Mouse (Mus musculus) forebrain, embryonic 10.5 days (tissue): ENCODE measurements around the gene Btbd9. TPM values are rescaled to one million over a fixed set of nuclear protein-coding genes. Genes with fewer than 3 reads are reported as not detected.

Source experiments
- DNase-seq: peaks from one replicate; pipeline ENCODE4 v3.0.0-alpha.2; 2017; ENCODE audit warnings: low spot score; ENCODE audit errors: extremely low spot score
- H3K27ac ChIP-seq: fragments of 300-500 bp; sonication (generic); 2 replicates; pipeline ENCODE4 v1.5.1; 2016; ENCODE audit warnings: mild to moderate bottlenecking
- H3K27me3 ChIP-seq: fragments of 300-500 bp; sonication (generic); 2 replicates; pipeline ENCODE4 v1.6.1; 2016; ENCODE audit warnings: mild to moderate bottlenecking; ENCODE audit not compliant: poor library complexity, severe bottlenecking
- H3K36me3 ChIP-seq: fragments of 300-500 bp; sonication (generic); replicated peaks from 2 replicates; pipeline ENCODE4 v1.6.1; 2016; ENCODE audit warnings: mild to moderate bottlenecking, moderate library complexity
- H3K4me1 ChIP-seq: fragments of 300-500 bp; sonication (generic); 2 replicates; pipeline ENCODE4 v1.6.1; 2016
- H3K4me3 ChIP-seq: fragments of 300-500 bp; sonication (generic); 2 replicates; pipeline ENCODE4 v1.5.1; 2016; ENCODE audit warnings: mild to moderate bottlenecking, moderate library complexity
- H3K9me3 ChIP-seq: fragments of 300-500 bp; sonication (generic); 2 replicates; pipeline ENCODE4 v1.6.1; 2016; ENCODE audit warnings: mild to moderate bottlenecking, moderate library complexity
- WGBS: fragments of 180-500 bp; shearing (Covaris S2); methylation state at CpG from one replicate; pipeline ENCODE4 v1.1.7; 2016; 5-methylcytosine and 5-hydroxymethylcytosine counted together
- polyA plus RNA-seq: library from polyadenylated mRNA; unstranded; fragments of >200 nt; fragmentation: Nextera tagmentation; extraction: Ambion mirVana; gene quantifications from 2 replicates; pipeline ENCODE4 v1.2.1, GENCODE M21; 2016

The Btbd9 gene
- polyA plus RNA-seq, 1 experiment from 2014 or later: 57.8 TPM

DNA sequence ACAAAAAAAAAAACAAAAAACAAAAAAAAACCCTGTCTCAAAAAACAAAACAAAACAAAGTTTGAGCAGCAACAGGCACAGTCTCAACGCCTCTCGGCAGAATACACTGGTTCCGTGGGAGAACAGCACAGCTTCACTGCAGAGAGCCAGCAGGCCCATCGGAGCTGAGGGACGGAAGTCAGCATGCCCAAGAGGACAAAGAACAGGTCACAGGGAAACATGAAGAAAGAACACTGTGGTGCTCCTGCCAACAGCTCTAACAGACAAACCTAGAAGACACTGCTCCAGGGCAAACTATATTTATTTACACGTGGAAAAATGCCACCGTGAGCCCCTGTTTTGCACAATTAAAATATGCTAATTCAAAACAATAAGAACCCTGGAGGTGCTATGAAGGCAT is 11.3 kb downstream of the Btbd9 start:
- DNase-seq: no peak
- H3K27ac ChIP-seq: no peak overlapping the region
- no peaks in the 10 kb centered on the region for H3K9me3 ChIP-seq
- 86% methylated on average over 7 of the region's 7 CpGs for WGBS
- no peaks in the 10 kb centered on the region for H3K36me3 ChIP-seq
- no peaks in the 10 kb centered on the region for H3K4me1 ChIP-seq
- H3K4me3 ChIP-seq: no peak overlapping the region
- H3K27me3 ChIP-seq: no peaks in the 10 kb centered on the region

DNA sequence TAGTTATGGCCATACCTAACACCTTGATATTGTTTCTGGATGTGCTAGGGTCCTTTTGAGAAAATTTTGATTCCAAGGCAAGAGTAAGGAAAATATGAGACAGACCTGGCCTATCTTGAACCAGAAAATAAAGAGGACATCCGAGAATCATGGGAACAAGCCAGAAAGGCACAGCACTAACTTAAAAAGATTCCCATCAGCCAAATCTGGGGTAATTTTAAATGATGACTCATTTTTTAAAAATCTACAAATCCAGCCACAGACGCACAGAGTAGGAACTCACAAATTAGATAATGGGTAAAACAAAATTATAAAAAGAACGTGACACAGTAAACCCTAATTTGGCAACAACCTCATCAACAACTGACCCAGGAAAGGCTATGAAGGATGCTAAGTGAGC is 11.9 kb downstream of the Btbd9 start:
- no peak overlapping the region for H3K27ac ChIP-seq
- no peak overlapping the region for H3K4me3 ChIP-seq
- no peaks in the 10 kb centered on the region for H3K36me3 ChIP-seq
- H3K27me3 ChIP-seq: no peaks in the 10 kb centered on the region
- H3K9me3 ChIP-seq: no peaks in the 10 kb centered on the region
- no peaks in the 10 kb centered on the region for H3K4me1 ChIP-seq
- no peak for DNase-seq
- WGBS: 93% methylated on average over 3 of the region's 3 CpGs

DNA sequence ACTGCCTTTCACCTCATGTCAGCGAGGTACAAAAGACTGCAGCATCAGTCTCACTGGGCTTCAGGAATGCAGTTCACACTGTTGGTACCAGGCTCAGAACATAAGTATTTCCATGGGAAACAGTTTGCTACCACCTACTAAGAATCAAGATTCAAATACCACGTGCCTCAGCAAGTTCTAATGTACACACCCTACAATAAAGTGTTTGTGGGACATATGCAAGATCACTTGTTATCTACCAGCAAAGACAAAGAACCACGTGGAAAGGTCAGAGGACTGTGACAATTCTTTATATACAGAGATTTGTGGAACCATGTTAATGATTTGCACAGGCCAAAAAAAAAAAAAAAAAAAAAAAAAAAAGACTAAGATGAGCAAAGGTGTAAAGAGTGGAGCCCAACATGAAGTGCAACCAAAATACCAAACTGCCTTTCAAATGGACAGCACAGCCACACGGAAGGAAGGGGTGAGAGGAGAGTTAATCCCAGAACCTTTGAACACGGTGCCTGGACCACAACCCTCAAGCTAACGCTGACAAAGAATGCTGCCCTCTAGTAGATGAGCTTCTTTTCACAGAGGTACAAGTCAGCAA is 12.7 kb downstream of the Btbd9 start:
- Histone ChIP-seq H3K4me3 (no peak overlapping the region), H3K4me1 (no peaks in the 10 kb centered on the region), H3K9me3 (no peaks in the 10 kb centered on the region), H3K27ac (no peak overlapping the region), H3K27me3 (no peaks in the 10 kb centered on the region), H3K36me3 (no peaks in the 10 kb centered on the region)
- WGBS: 80% methylated on average over 6 of the region's 6 CpGs
- no peak for DNase-seq

DNA sequence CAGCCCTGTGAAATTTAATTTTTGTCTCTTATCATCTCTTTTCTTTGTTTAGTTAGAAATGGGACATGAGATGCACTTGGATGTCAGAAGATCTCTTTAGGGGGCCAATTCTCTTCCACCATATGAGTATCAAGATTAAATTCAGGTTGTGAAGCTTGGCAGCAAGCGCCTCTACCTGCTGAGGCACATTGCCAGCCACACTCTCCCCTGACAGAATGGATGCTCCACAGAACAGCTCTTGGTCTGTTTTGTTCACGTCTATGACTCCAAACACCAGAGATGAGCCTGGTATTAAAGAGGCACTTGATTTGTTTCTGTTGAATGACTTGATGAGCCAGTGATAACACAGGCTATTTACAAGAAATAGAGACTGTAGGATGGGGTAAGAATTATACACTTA is 13.5 kb downstream of the Btbd9 start:
- H3K27me3 ChIP-seq: no peaks in the 10 kb centered on the region
- H3K27ac ChIP-seq: no peak overlapping the region
- DNase-seq: no peak
- H3K4me3 ChIP-seq: no peak overlapping the region
- H3K36me3 ChIP-seq: no peaks in the 10 kb centered on the region
- no peaks in the 10 kb centered on the region for H3K4me1 ChIP-seq
- 97% methylated on average over 2 of the region's 2 CpGs for WGBS
- no peaks in the 10 kb centered on the region for H3K9me3 ChIP-seq

DNA sequence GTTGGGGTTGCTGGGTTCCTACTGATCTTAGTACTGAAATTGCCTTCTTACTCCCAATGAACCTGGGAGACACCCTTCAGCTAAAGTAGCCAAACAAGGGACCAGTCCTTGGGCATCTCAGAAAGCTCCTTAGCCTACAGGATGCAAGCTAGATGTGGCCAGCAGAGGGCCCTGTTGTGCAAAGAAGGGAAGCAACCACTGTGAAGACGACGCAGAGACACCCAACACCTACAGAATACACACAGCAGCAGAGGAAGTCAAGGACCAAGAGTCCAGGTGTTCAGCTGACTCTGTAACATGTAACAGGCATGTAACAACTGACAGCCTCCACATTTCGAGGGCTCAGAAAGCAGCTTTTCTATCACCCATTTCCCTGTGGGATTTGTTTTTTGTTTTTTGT is 16.8 kb downstream of the Btbd9 start:
- H3K27ac ChIP-seq: no peak overlapping the region
- DNase-seq: peak; percentile 29
- H3K9me3 ChIP-seq: no peaks in the 10 kb centered on the region
- H3K4me3 ChIP-seq: no peak overlapping the region
- 40% methylated on average over 3 of the region's 3 CpGs for WGBS
- no peaks in the 10 kb centered on the region for H3K36me3 ChIP-seq
- H3K27me3 ChIP-seq: no peaks in the 10 kb centered on the region
- H3K4me1 ChIP-seq: no peaks in the 10 kb centered on the region

DNA sequence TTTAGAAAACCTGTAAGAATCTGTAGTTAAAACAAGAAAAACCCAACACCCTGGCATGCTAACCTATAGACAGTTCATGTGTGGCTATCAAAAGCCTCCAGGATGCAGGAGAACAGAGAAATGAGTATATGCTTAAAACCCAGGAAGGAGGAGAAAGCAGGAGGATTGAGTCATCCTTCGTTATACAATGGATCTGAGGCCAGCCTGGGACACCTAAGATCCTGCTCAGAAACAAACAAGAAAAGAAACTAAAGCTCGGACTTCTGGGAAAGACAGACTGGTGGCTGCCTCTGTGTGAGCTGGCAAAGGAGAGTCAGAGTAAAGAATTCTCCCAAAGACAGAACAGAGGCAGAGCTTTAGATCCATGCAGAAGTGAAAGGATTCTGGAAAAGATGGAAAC is 17.7 kb downstream of the Btbd9 start:
- Histone ChIP-seq H3K27me3 (no peaks in the 10 kb centered on the region), H3K4me3 (no peak overlapping the region), H3K9me3 (no peaks in the 10 kb centered on the region), H3K27ac (no peak overlapping the region), H3K4me1 (no peaks in the 10 kb centered on the region), H3K36me3 (no peaks in the 10 kb centered on the region)
- 86% methylated on average over 2 of the region's 2 CpGs for WGBS
- DNase-seq: no peak

DNA sequence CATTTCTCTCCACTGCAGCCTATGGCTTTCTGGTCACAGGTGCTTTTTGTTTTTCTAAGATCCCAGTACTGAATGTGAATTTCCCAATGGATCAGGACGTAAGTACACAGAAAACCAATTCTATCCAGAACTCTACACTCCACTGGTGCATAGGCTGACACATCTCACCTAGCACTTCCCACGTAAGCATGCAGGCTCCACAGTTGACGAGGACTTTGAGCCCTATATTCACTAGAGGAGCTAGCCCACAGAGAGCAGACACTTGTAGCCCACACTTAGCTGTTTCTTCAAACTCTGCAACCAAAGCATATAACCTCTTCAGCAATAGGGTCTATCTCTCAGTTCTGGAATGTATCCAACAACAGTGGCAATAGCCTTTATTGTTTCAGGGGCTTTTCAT is 19.8 kb downstream of the Btbd9 start:
- WGBS: 92% methylated on average over 3 of the region's 3 CpGs

DNA sequence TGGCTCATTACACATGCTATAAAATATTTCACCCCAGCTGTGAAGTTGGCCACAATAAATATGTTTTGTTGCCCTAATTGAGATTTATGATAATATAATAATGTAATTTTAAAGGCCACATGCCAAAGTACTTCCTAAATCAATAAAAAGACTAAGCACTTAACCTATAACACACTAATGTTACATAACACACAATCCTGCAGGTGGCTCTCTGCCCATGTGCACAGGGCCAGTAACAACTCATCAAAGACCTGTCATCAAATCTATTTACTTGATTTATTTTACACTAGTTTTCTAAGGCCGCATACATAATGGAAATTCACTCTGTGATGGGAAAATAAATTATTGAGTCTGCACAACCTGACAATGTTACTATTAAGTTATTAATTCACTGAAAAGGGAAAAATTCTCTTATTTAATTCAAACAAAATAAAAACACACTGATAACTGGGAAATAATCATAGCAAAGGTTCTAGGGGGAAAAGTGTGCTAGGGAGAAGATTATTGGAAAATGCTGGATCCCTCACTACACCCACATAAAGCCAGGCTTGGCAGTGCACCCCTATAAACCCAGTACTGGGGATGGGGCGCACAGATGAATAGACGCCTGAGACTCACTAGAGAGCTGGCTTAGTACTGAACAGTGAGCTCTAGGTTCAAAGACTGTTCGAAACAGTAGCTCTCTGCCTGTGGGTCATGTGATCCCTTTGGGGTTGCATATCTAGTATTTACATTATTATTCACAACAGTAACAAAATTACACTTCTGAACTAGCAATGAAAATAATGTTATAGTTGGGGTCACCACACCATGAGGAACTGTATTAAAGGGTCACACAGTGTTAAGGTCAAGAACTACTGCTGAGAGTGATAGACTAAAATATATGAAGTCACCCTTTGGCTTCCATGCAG is 23.0 kb downstream of the Btbd9 start:
- Histone ChIP-seq H3K36me3 (no peaks in the 10 kb centered on the region), H3K9me3 (no peaks in the 10 kb centered on the region), H3K4me1 (peaks cover 21% of the 10 kb centered on the region), H3K27me3 (no peaks in the 10 kb centered on the region), H3K27ac (no peak overlapping the region), H3K4me3 (no peak overlapping the region)
- no peak for DNase-seq
- 93% methylated on average over 4 of the region's 4 CpGs for WGBS

More for the DNA sequence above, 19.8 kb downstream of the Btbd9 start:
- H3K36me3 ChIP-seq: no peaks in the 10 kb centered on the region
- H3K27ac ChIP-seq: no peak overlapping the region
- H3K4me1 ChIP-seq: no peaks in the 10 kb centered on the region
- no peak overlapping the region for H3K4me3 ChIP-seq
- H3K27me3 ChIP-seq: no peaks in the 10 kb centered on the region
- H3K9me3 ChIP-seq: no peaks in the 10 kb centered on the region
- DNase-seq: no peak

DNA sequence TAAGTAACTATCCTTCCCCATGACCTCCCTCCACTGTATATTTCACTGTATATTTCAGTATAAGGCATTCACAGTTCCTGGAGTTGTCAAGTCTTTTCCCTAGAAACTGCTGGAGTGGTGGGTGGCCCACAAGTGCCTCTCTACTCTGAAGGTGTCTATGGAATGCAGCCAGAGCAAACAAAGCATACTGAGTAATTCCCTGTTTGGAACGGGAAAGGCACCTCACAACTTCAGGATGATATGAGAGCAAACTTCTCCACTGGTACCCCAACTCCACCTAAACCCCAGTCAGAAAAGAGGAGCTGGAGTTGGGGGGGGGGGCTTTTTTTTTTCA is 25.5 kb downstream of the Btbd9 start:
- peaks cover 25% of the 10 kb centered on the region for H3K4me1 ChIP-seq
- no peaks in the 10 kb centered on the region for H3K9me3 ChIP-seq
- no peak overlapping the region for H3K4me3 ChIP-seq
- WGBS: 38% methylated on average over 1 of the region's 1 CpGs
- DNase-seq: no peak
- no peak overlapping the region for H3K27ac ChIP-seq
- no peaks in the 10 kb centered on the region for H3K27me3 ChIP-seq
- no peaks in the 10 kb centered on the region for H3K36me3 ChIP-seq

DNA sequence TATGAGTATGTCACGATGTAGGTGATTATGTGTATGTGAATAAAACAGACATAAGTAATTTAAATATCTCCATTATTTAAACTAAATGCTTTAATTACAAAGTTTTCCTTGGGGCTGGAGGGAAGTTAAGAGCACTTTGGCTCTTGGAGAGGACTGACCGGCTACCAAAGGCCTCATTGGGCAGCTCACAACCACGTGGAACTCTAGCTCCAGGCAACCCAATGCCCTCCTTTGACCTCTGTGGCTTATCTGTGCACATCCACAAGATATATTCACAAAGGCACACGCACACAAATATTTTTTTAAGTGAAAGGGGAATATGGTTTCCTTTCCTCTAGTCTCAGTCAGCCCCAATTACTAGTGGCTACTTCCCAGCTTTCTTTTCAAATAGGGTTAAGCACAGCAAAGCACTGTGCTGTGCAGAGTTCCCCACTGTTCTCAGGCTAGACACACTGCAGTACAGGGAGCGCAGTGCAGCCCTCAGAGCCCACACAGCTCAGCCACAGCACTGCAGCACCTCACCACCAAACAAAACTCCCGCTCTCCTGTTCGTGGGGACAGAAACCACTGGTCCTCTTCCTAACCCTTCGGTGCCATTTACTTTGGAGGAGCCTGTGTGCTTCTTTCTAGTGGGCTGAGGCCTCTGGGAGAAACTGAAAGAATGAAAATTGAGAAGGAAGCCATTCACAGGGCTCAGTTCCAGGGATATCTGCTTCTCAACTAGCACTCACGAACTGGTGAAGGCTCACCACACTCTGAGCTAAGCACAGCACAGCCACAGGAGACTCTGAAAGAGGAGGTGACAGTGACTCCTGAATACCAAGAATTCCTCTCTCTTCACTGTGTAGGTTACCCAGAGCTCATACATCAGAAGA is 26.2 kb downstream of the Btbd9 start:
- H3K9me3 ChIP-seq: no peaks in the 10 kb centered on the region
- H3K27ac ChIP-seq: no peak overlapping the region
- no peak for DNase-seq
- no peak overlapping the region for H3K4me3 ChIP-seq
- H3K27me3 ChIP-seq: no peaks in the 10 kb centered on the region
- no peaks in the 10 kb centered on the region for H3K36me3 ChIP-seq
- H3K4me1 ChIP-seq: peaks cover 25% of the 10 kb centered on the region
- 51% methylated on average over 9 of the region's 9 CpGs for WGBS

DNA sequence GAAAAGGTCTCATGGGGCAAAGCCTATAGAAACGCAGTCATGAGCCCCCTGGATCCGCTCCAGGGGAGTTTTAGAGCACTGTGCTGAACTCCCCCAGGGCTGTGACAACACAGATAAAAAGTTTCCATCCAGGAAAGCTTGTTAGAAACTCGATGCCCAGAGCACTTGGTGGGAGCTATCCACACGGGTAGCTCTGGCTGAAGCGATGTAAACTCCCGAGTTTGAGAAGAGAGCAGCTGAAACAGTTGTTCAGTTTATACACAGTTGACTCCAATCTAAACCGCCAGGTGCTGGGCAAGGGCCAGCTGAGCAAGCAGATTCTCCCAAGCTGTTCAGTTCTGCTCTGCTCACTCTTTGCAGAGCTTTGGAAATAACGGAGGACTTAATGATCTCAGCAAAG is 37.2 kb downstream of the Btbd9 start:
- DNase-seq: no peak
- 71% methylated on average over 8 of the region's 8 CpGs for WGBS
- Histone ChIP-seq H3K36me3 (no peaks in the 10 kb centered on the region), H3K27ac (no peak overlapping the region), H3K4me3 (no peak overlapping the region), H3K9me3 (no peaks in the 10 kb centered on the region), H3K27me3 (no peaks in the 10 kb centered on the region), H3K4me1 (peaks cover 7% of the 10 kb centered on the region)

DNA sequence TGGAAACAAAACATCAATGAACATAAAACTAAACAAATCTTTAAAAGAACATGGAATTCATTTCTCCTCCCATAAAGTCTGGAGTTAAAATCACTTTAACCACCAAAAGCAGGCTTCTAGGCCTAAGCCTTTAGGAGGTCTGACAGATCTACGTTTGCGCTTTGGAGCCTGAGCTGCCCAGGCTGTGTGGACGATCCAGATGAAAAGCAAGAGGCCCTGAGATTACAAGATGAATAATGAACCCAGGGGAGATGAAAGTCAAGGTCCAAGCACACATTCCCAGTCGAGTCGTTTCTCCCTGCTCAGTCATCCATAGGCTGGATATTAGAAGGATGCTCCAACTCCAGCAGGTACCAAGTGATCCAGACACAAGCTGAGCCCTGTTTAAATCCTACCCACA is 39.6 kb downstream of the Btbd9 start:
- Histone ChIP-seq H3K4me3 (no peak overlapping the region), H3K36me3 (no peaks in the 10 kb centered on the region), H3K9me3 (no peaks in the 10 kb centered on the region), H3K4me1 (peaks cover 7% of the 10 kb centered on the region), H3K27ac (no peak overlapping the region), H3K27me3 (no peaks in the 10 kb centered on the region)
- WGBS: 79% methylated on average over 5 of the region's 5 CpGs
- DNase-seq: no peak

DNA sequence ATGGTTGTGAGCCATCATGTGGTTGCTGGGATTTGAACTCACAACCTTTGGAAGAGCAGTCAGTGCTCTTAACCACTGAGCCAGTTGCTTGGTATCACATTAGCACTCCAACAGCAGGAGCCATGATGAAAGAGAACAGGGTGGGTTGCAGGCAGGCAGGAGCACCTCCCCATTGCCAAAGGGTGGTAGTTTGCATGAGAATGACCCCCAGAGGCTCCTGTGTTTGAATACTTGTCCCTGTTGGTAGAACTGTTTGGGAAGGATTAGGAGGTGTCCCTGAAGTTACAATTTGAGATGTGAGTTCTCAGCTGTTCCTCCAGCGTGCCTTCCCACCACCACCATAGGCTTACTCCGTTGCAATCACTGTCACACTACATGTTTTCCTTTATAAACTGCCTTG is 43.2 kb downstream of the Btbd9 start:
- no peaks in the 10 kb centered on the region for H3K27me3 ChIP-seq
- 88% methylated on average over 2 of the region's 2 CpGs for WGBS
- no peak for DNase-seq
- H3K4me1 ChIP-seq: peaks cover 18% of the 10 kb centered on the region
- H3K27ac ChIP-seq: no peak overlapping the region
- no peaks in the 10 kb centered on the region for H3K9me3 ChIP-seq
- H3K4me3 ChIP-seq: no peak overlapping the region
- H3K36me3 ChIP-seq: no peaks in the 10 kb centered on the region
